Comparison of ENCODE assay signal across 10 mouse cellular contexts in genomic region chr11:92041695-92042094, GRCm38 (mm10).
DNase-seq lines count a peak whose midpoint lies in the region; ATAC-seq and TF ChIP-seq lines count a peak whose summit lies in the region.
"Had no signal": no experiment of that assay in that cellular context is flagged by ENCODE, and none has a peak within 500 bp of the region (broad histone marks: within the 10 kb centered on the region; RNA-seq: fewer than 3 reads in every experiment).

No protein-coding gene starts in this region.

- H3K9ac ChIP-seq in kidney, embryonic 15.5 days: no peak overlapping the region
- H3K9ac ChIP-seq: hindbrain, embryonic 15.5 days; neural tube, embryonic 13.5 days had no signal

- H3K9me3 ChIP-seq in kidney, embryonic 15.5 days (replicated peaks): no peaks in the 10 kb centered on the region
- H3K9me3 ChIP-seq: heart, embryonic 10.5 days; hindbrain, embryonic 15.5 days; neural tube, embryonic 13.5 days had no signal

- no peaks in the 10 kb centered on the region for H3K4me1 ChIP-seq in kidney, embryonic 15.5 days
- H3K4me1 ChIP-seq: heart, embryonic 10.5 days; hindbrain, embryonic 15.5 days; neural tube, embryonic 13.5 days had no signal

- no peaks in the 10 kb centered on the region for H3K27me3 ChIP-seq in kidney, embryonic 15.5 days
- H3K27me3 ChIP-seq: hindbrain, embryonic 15.5 days; neural tube, embryonic 13.5 days had no signal

- DNase-seq in kidney, postnatal 36 days: peak; percentile 8 to 46
- peak; percentile 40 for DNase-seq in 416B (ENCODE audit: low read depth)
- peak; percentile 25 for DNase-seq in ES-CJ7 (ENCODE audit: low read depth, low spot score)
- peak; percentile 8 for DNase-seq in brain, embryonic 14.5 days (ENCODE audit: low read depth)
- DNase-seq in urinary bladder, postnatal 10 days (ENCODE audit: low spot score): no peak
- no peak for DNase-seq in frontal cortex, postnatal 25 days (ENCODE audit: low spot score in 2 of 2)

- ATAC-seq in kidney, embryonic 15.5 days (replicated peaks; ENCODE audit: low FRiP score): no peak

- WGBS in kidney, embryonic 15.5 days: 21% methylated on average over 2 of the region's 2 CpGs

- peak; percentile 7; the same call in 1 of the 2 replicates for TF ChIP-seq CTCF in brain, embryonic 14.5 days (IDR thresholded peaks at IDR 0.05; ENCODE audit: borderline replicate concordance, extremely low read depth, insufficient read depth, insufficient read length)

- no peaks in the 10 kb centered on the region for H3K36me3 ChIP-seq in kidney, embryonic 15.5 days
- H3K36me3 ChIP-seq: heart, embryonic 10.5 days; hindbrain, embryonic 15.5 days; neural tube, embryonic 13.5 days had no signal

- H3K27ac ChIP-seq in kidney, embryonic 15.5 days: no peak overlapping the region
- H3K27ac ChIP-seq: heart, embryonic 10.5 days; hindbrain, embryonic 15.5 days; neural tube, embryonic 13.5 days had no signal

- no peak for TF ChIP-seq POLR2A in brain, embryonic 14.5 days (IDR thresholded peaks at IDR 0.05; ENCODE audit: borderline replicate concordance, extremely low read depth, insufficient read depth, insufficient read length, poor library complexity, severe bottlenecking)

- H3K4me3 ChIP-seq in kidney, embryonic 15.5 days (replicated peaks): no peak overlapping the region
- H3K4me3 ChIP-seq: heart, embryonic 10.5 days; hindbrain, embryonic 15.5 days; neural tube, embryonic 13.5 days had no signal

- H3K4me2 ChIP-seq in kidney, embryonic 15.5 days: no peak overlapping the region
- H3K4me2 ChIP-seq: hindbrain, embryonic 15.5 days; neural tube, embryonic 13.5 days had no signal

Comparison
In these comparisons a context has a peak if more than half of its experiments do, and no peak if none do; other contexts are left out.
1. DNase-seq: peak in kidney, postnatal 36 days (2 of 2), 416B (single experiment), ES-CJ7 (single experiment) and brain, embryonic 14.5 days (single experiment); none in urinary bladder, postnatal 10 days (single experiment) and frontal cortex, postnatal 25 days (0 of 2).